Mouse (Mus musculus) thymus, adult 2 months (tissue): ENCODE results near the gene Zswim7.

ENCODE experiments used
- CTCF ChIP-seq: fragments of 200-500 bp; IDR thresholded peaks from 2 replicates; pipeline ENCODE4 v1.5.1; 2012; ENCODE audit warnings: mild to moderate bottlenecking, control low read depth, low read length, moderate library complexity, borderline replicate concordance; ENCODE audit not compliant: control insufficient read depth, poor library complexity, insufficient read depth; ENCODE audit errors: extremely low read depth
- POLR2A ChIP-seq: fragments of 200-500 bp; IDR thresholded peaks from 2 replicates; pipeline ENCODE4 v1.6.1; 2012; ENCODE audit warnings: mild to moderate bottlenecking, low read length, control low read depth, moderate library complexity; ENCODE audit not compliant: control insufficient read depth, poor library complexity, insufficient read depth; ENCODE audit errors: extremely low read depth

- TF ChIP-seq POLR2A (no peak), CTCF (no peak)
Observed at GRCm38 (mm10) chr11:62220756-62221510, 60.2 kb downstream of the Zswim7 start.
